In genomic region chr7:130262528-130263232, GRCm38 (mm10) we compare ENCODE assay signal across 9 mouse cellular contexts.
DNase-seq lines count a peak whose midpoint lies in the region; ATAC-seq and TF ChIP-seq lines count a peak whose summit lies in the region.
"Had no signal": no experiment of that assay in that cellular context is flagged by ENCODE, and none has a peak within 500 bp of the region (broad histone marks: within the 10 kb centered on the region; RNA-seq: fewer than 3 reads in every experiment).

No protein-coding gene starts in this region.

- peaks cover 17% of the 10 kb centered on the region for H3K36me3 ChIP-seq in forebrain, embryonic 12.5 days (replicated peaks)
- H3K36me3 ChIP-seq in limb, embryonic 12.5 days: peaks cover 21% of the 10 kb centered on the region
- H3K36me3 ChIP-seq in small intestine, adult 2 months (ENCODE audit: control insufficient read depth, insufficient read depth, low read length): peaks cover 2% of the 10 kb centered on the region; the same call in 1 of the 2 replicates

- TF ChIP-seq CTCF in lung, adult 2 months (IDR thresholded peaks at IDR 0.05; ENCODE audit: insufficient read depth, low read length): no peak
- TF ChIP-seq CTCF in small intestine, adult 2 months (IDR thresholded peaks at IDR 0.05; ENCODE audit: extremely low read depth, insufficient read length, insufficient replicate concordance, low read depth, low read length): no peak

- WGBS in lung, adult 2 months: 60% methylated on average over 17 of the region's 17 CpGs
- WGBS in forebrain, embryonic 12.5 days: 9% methylated on average over 17 of the region's 17 CpGs
- 22% methylated on average over 17 of the region's 17 CpGs for WGBS in limb, embryonic 12.5 days
- 77% methylated on average over 17 of the region's 17 CpGs for WGBS in small intestine, adult 2 months

- no peak for ATAC-seq in forebrain, embryonic 12.5 days (ENCODE audit: low FRiP score)
- ATAC-seq in limb, embryonic 12.5 days (ENCODE audit: insufficient number of reproducible peaks, insufficient read depth, low FRiP score, low TSS enrichment, low read depth): no peak

- H3K4me2 ChIP-seq in forebrain, embryonic 12.5 days: peak overlapping the region; percentile 75
- H3K4me2 ChIP-seq in limb, embryonic 12.5 days: peak overlapping the region; percentile 75

- peak overlapping the region; percentile 35 for H3K4me3 ChIP-seq in lung, adult 2 months (replicated peaks; ENCODE audit: extremely low read depth, low read depth, low read length)
- peak overlapping the region; percentile 84 for H3K4me3 ChIP-seq in forebrain, embryonic 12.5 days (replicated peaks)
- H3K4me3 ChIP-seq in limb, embryonic 12.5 days (replicated peaks): peak overlapping the region; percentile 85
- H3K4me3 ChIP-seq in small intestine, adult 2 months (ENCODE audit: low read depth, low read length): peak overlapping the region; percentile 23

- peak overlapping the region; percentile 94 for H3K27ac ChIP-seq in forebrain, embryonic 12.5 days
- H3K27ac ChIP-seq in limb, embryonic 12.5 days: peak overlapping the region; percentile 96
- H3K27ac ChIP-seq in small intestine, adult 2 months (ENCODE audit: insufficient read depth, low read depth, low read length): no peak overlapping the region

- H3K27me3 ChIP-seq in forebrain, embryonic 12.5 days: peaks cover 35% of the 10 kb centered on the region
- H3K27me3 ChIP-seq in limb, embryonic 12.5 days: peaks cover 16% of the 10 kb centered on the region
- peaks cover 7% of the 10 kb centered on the region for H3K27me3 ChIP-seq in small intestine, adult 2 months (ENCODE audit: control insufficient read depth, insufficient read depth, low read length)

- peaks cover 20% of the 10 kb centered on the region for H3K4me1 ChIP-seq in lung, adult 2 months (ENCODE audit: control insufficient read depth, insufficient read depth, low read length)
- H3K4me1 ChIP-seq in forebrain, embryonic 12.5 days: peaks cover 81% of the 10 kb centered on the region
- peaks cover 74% of the 10 kb centered on the region for H3K4me1 ChIP-seq in limb, embryonic 12.5 days (replicated peaks)
- peaks cover 13% of the 10 kb centered on the region for H3K4me1 ChIP-seq in small intestine, adult 2 months (ENCODE audit: control insufficient read depth, insufficient read depth, insufficient read length, low read length)

- no peak for DNase-seq in lung, adult 2 months
- no peak for DNase-seq in lung, postnatal 4 days
- DNase-seq in right cerebral cortex, postnatal 14 days: no peak
- no peak for DNase-seq in urinary bladder, postnatal 25 days (ENCODE audit: low spot score)
- no peak for DNase-seq in right cerebral cortex, postnatal 10 days (ENCODE audit: low spot score in 2 of 2)
- DNase-seq: cerebellum, adult 9-10 months had no signal

- H3K9me3 ChIP-seq in forebrain, embryonic 12.5 days: no peaks in the 10 kb centered on the region
- H3K9me3 ChIP-seq in limb, embryonic 12.5 days: no peaks in the 10 kb centered on the region

- H3K9ac ChIP-seq in forebrain, embryonic 12.5 days: peak overlapping the region; percentile 91
- H3K9ac ChIP-seq in limb, embryonic 12.5 days (replicated peaks): peak overlapping the region; percentile 95

- TF ChIP-seq POLR2A in lung, adult 2 months (IDR thresholded peaks at IDR 0.05; ENCODE audit: borderline replicate concordance, extremely low read depth, low read depth, low read length): no peak
- no peak for TF ChIP-seq POLR2A in small intestine, adult 2 months (IDR thresholded peaks at IDR 0.05; ENCODE audit: low read depth, low read length)

Comparison
In these comparisons a context has a peak if more than half of its experiments do, and no peak if none do; other contexts are left out.
1. H3K4me3 ChIP-seq: peak in every context shown above with its lines; median percentile 85 in limb, embryonic 12.5 days; 84 in forebrain, embryonic 12.5 days; 35 in lung, adult 2 months; 23 in small intestine, adult 2 months.